Comparison of ENCODE assay signal across 9 mouse cellular contexts in the genomic region with DNA sequence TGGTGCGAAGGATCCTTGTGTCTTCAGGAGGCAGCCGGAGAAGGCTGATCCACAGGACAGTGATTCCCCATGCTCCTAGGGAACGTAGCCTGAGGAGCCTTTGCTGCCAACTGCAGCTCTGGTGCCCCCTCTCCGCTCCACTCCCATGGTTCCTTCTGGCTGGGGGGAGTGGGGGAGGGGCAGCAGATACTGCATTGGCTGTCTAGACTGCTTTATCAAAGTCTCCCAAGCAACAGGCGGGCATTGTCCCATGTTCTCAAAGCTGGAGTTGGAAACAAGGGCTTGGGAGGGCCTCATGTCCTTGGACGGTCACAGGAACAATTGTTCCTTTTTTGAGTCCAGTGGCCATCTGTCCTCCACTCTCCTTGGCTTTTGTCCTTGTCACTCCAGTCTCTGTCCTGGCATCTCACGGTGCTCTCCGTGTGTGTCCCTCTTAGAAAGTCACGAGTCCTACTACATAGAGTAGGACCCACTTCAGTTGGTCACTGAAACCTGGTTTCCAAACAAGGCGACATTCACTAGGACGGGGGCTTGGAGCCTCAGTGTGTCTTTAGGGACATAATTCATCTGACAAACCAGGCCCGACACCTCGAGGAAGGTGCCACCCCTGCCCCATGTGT. TPM values are rescaled to one million over a fixed set of nuclear protein-coding genes. Genes with fewer than 3 reads are reported as not detected.
DNase-seq lines count a peak whose midpoint lies in the region; ATAC-seq and TF ChIP-seq lines count a peak whose summit lies in the region.
"Had no signal": no experiment of that assay in that cellular context is flagged by ENCODE, and none has a peak within 500 bp of the region (broad histone marks: within the 10 kb centered on the region; RNA-seq: fewer than 3 reads in every experiment).

No protein-coding gene starts in this region.

- no peak overlapping the region for H3K4me2 ChIP-seq in heart, embryonic 15.5 days

- WGBS in heart, embryonic 15.5 days, result 37% methylated on average over 13 of the region's 13 CpGs

- peak; percentile 40 for DNase-seq in gastrocnemius, postnatal 10 days
- no peak for DNase-seq in gastrocnemius, postnatal 25 days
- DNase-seq in brain, embryonic 14.5 days (ENCODE audit: low read depth), result peak; percentile 59
- DNase-seq in mesoderm, embryonic 11.5 days (ENCODE audit: low read depth, low spot score), result peak; percentile 61
- DNase-seq in cerebellum, postnatal 25 days, result no peak
- DNase-seq in urinary bladder, adult 2 months (ENCODE audit: low spot score), result no peak

- TF ChIP-seq CTCF in brain, embryonic 14.5 days (IDR thresholded peaks at IDR 0.05; ENCODE audit: borderline replicate concordance, extremely low read depth, insufficient read depth, insufficient read length), result no peak

- peaks cover 21% of the 10 kb centered on the region for H3K4me1 ChIP-seq in heart, embryonic 15.5 days (replicated peaks)

- no peak overlapping the region for H3K4me3 ChIP-seq in heart, embryonic 15.5 days
- H3K4me3 ChIP-seq: erythroblast, embryonic 14.5 days had no signal

- H3K9ac ChIP-seq in heart, embryonic 15.5 days, result peak overlapping the region; percentile 28

- no peaks in the 10 kb centered on the region for H3K27me3 ChIP-seq in heart, embryonic 15.5 days

- H3K27ac ChIP-seq in heart, embryonic 15.5 days, result peak overlapping the region; percentile 97

- peak; percentile 84 for ATAC-seq in heart, embryonic 15.5 days (replicated peaks; ENCODE audit: insufficient number of reproducible peaks, insufficient read depth, low FRiP score, low read depth)
- no peak for ATAC-seq in activated CD4-positive, CD25-positive, alpha-beta regulatory T cell, adult 4 months

- H3K9me3 ChIP-seq in heart, embryonic 15.5 days (replicated peaks), result no peaks in the 10 kb centered on the region

- no peaks in the 10 kb centered on the region for H3K36me3 ChIP-seq in heart, embryonic 15.5 days

- no peak for TF ChIP-seq POLR2A in brain, embryonic 14.5 days (IDR thresholded peaks at IDR 0.05; ENCODE audit: borderline replicate concordance, extremely low read depth, insufficient read depth, insufficient read length, poor library complexity, severe bottlenecking)

RNA-seq across cellular contexts. Expression of a gene that starts 12.9 kb away (rescaled TPM):
- total RNA-seq in gastrocnemius, postnatal 10 days (2021), result not detected
- total RNA-seq in gastrocnemius, postnatal 25 days (2021), result not detected
- polyA plus RNA-seq in brain, embryonic 14.5 days (2012; rRNA removed), result 0.05 and 0.33 TPM in 2 replicates
- 120 and 162 TPM in 2 replicates for polyA plus RNA-seq in heart, embryonic 15.5 days (2015; fragmentation: Nextera tagmentation; extraction: Ambion mirVana)
- not detected for polyA plus RNA-seq in activated CD4-positive, CD25-positive, alpha-beta regulatory T cell, adult 4 months (2017; shearing (Covaris generic))
- 9.8 and 10.2 TPM in 2 replicates for polyA plus RNA-seq in urinary bladder, adult 2 months (2012; rRNA removed)
- polyA plus RNA-seq: erythroblast, embryonic 14.5 days had no signal

RNA-seq across cellular contexts. Expression of a gene that starts 25.2 kb away (rescaled TPM):
- not detected for total RNA-seq in gastrocnemius, postnatal 10 days (2021)
- total RNA-seq in gastrocnemius, postnatal 25 days (2021), result not detected
- polyA plus RNA-seq in brain, embryonic 14.5 days (2012; rRNA removed), result 0.08 and 0.25 TPM in 2 replicates
- not detected in 2 replicates for polyA plus RNA-seq in heart, embryonic 15.5 days (2015; fragmentation: Nextera tagmentation; extraction: Ambion mirVana)
- polyA plus RNA-seq in activated CD4-positive, CD25-positive, alpha-beta regulatory T cell, adult 4 months (2017; shearing (Covaris generic)), result not detected
- polyA plus RNA-seq in urinary bladder, adult 2 months (2012; rRNA removed), result not detected in 2 replicates
- polyA plus RNA-seq: erythroblast, embryonic 14.5 days had no signal

RNA-seq across cellular contexts. Expression of a gene that starts 45.3 kb away (rescaled TPM):
- total RNA-seq in gastrocnemius, postnatal 10 days (2021), result 10 to 100 TPM; 81.1 to 84.7 TPM
- 10 to 100 TPM; 59.4 to 63.3 TPM for total RNA-seq in gastrocnemius, postnatal 25 days (2021)
- 32.6 and 45.5 TPM in 2 replicates for polyA plus RNA-seq in brain, embryonic 14.5 days (2012; rRNA removed)
- 100 and 145 TPM in 2 replicates for polyA plus RNA-seq in heart, embryonic 15.5 days (2015; fragmentation: Nextera tagmentation; extraction: Ambion mirVana)
- 100 to 1,000 TPM; 121 to 124 TPM for polyA plus RNA-seq in activated CD4-positive, CD25-positive, alpha-beta regulatory T cell, adult 4 months (2017; shearing (Covaris generic))
- 60.7 and 70.4 TPM in 2 replicates for polyA plus RNA-seq in urinary bladder, adult 2 months (2012; rRNA removed)

RNA-seq across cellular contexts. Expression of a gene that starts 54.2 kb away (rescaled TPM):
- not detected for total RNA-seq in gastrocnemius, postnatal 10 days (2021)
- total RNA-seq in gastrocnemius, postnatal 25 days (2021), result not detected
- polyA plus RNA-seq in brain, embryonic 14.5 days (2012; rRNA removed), result 12.4 and 25.3 TPM in 2 replicates
- 0.66 and 1.0 TPM in 2 replicates for polyA plus RNA-seq in heart, embryonic 15.5 days (2015; fragmentation: Nextera tagmentation; extraction: Ambion mirVana)
- polyA plus RNA-seq in activated CD4-positive, CD25-positive, alpha-beta regulatory T cell, adult 4 months (2017; shearing (Covaris generic)), result not detected
- not detected in 2 replicates for polyA plus RNA-seq in urinary bladder, adult 2 months (2012; rRNA removed)
- polyA plus RNA-seq: erythroblast, embryonic 14.5 days had no signal

Comparison
In these comparisons a context has a peak if more than half of its experiments do, and no peak if none do; other contexts are left out.
1. DNase-seq: peak in gastrocnemius, postnatal 10 days (single experiment), brain, embryonic 14.5 days (single experiment) and mesoderm, embryonic 11.5 days (single experiment); none in gastrocnemius, postnatal 25 days (single experiment), cerebellum, postnatal 25 days (0 of 2) and urinary bladder, adult 2 months (single experiment).
2. RNA of a gene that starts 12.9 kb away (polyA plus RNA-seq): 120 to 162 TPM in heart, embryonic 15.5 days; 9.8 to 10.2 TPM in urinary bladder, adult 2 months, 0.05 to 0.33 TPM in brain, embryonic 14.5 days and not detected in activated CD4-positive, CD25-positive, alpha-beta regulatory T cell, adult 4 months; every median in the first group is over 10 times any median in the second.